Mouse (Mus musculus) cerebral cortex, adult 2 months (tissue): ENCODE data around the gene Pcbp1.

ENCODE experiments used
- WGBS: fragments of 180-500 bp; shearing (Covaris S2); methylation state at CpG from one replicate; pipeline ENCODE4 v1.1.7; 2018; 5-methylcytosine and 5-hydroxymethylcytosine counted together

Pcbp1 gene

GRCm38 (mm10) chr6:86526032-86526960, at the start of gene Pcbp1:
Pcbp1 (minus strand) TSS chr6:86526321.
- WGBS, result 1% methylated on average over 112 of the region's 120 CpGs

GRCm38 (mm10) chr6:86574495-86574894, 48.4 kb upstream of the Pcbp1 start:
- 91% methylated on average over 3 of the region's 3 CpGs for WGBS

- 66% methylated on average over 9 of the region's 9 CpGs for WGBS
Observed at GRCm38 (mm10) chr6:86570830-86571229, 44.7 kb upstream of the Pcbp1 start.

DNA sequence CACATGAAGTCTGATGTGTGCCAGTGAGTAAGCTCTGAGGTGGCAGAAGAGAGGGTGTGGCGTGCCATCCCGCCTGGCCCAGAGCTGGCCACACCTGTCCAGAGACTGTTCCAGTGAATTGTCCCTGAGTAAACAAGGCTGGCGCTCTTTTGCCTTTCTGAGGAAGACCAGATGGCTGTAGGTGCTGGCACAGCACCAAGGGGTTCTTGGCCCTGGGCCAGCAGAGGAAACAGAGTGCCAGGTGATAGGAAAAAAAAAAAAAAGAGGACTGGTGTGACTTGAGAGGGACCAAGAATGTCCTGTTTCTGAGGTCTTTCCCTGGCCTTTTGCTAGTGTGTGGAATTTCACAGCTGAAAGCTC, 43.3 kb upstream of the Pcbp1 start:
- 57% methylated on average over 3 of the region's 3 CpGs for WGBS

DNA sequence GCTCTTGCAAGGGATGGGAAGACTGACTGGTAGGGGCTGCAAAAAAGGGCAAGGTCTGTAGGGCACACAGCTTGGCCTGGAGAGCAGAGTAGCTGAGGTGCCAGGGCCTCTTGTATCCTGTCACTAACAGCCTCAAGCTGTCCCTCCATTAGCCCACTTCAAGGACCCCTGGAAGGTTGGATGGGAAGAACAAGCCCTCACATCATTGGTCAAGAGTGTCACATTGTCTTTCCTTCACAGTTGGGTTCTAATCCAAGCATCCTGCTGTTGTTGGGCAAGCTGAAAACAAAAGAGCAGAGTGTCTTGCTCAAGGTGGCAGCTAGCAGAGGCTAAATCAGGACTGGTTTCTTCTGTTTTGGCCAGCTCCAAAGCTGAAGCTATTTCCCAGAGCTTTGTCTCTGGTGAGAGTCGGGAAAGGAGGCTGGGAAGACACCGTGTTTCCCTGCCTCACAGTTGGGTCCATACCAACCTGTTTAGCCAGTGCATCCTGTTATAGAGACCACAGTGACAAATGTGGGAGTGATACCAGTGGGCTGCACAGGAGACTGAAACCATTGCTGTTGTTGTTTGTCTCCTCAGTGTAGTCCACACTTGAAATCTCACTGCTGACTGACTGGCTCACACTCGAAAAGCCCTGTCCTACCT, 42.8 kb upstream of the Pcbp1 start:
- 38% methylated on average over 3 of the region's 3 CpGs for WGBS

- WGBS, result 72% methylated on average over 2 of the region's 2 CpGs
Observed at GRCm38 (mm10) chr6:86565782-86566181, 39.7 kb upstream of the Pcbp1 start.

DNA sequence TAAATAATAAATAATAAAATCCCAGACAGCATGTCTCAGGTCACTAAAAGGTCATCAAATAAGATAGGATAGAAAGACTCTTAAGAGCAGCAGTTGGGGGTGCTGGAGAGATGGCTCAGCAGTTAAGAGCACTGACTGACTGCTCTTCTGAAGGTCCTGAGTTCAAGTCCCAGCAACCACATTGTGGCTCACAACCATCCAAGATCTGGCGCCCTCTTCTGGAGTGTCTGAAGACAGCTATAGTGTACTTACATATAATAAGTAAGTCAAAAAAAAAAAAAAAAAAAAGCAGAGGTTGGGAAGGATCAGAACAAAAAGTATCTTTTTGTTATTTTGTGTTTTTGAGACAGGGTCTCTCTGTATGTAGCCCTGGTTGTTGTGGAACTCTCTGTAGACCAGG, 31.1 kb upstream of the Pcbp1 start:
- WGBS, result 85% methylated on average over 1 of the region's 1 CpGs

- WGBS, result 83% methylated on average over 3 of the region's 3 CpGs
Observed at GRCm38 (mm10) chr6:86556345-86557058, 30.4 kb upstream of the Pcbp1 start.

DNA sequence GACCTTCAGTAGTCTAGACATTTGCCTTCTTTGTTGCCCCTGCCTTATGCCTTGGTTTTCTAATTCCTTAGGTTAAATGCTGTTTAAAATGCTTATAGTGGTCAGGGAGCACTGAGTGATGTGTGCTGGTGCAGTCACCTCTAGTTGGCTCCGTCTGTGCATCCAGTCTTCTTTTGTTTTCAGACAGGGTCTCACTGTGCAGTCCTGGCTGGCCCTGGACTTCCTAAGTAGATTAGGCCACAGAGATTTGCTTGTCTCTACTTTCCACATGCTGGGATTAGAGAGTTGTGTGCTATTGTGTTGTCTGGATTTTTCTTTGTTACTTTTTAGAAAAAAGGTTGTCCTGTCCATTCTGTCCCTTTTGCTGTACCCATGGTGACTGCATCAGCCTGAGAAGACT, 24.5 kb upstream of the Pcbp1 start:
- 68% methylated on average over 1 of the region's 1 CpGs for WGBS

- WGBS, result 90% methylated on average over 8 of the region's 8 CpGs
Observed at GRCm38 (mm10) chr6:86547880-86548367, 21.8 kb upstream of the Pcbp1 start.

- WGBS, result 98% methylated on average over 1 of the region's 1 CpGs
Observed at GRCm38 (mm10) chr6:86547228-86547755, 21.2 kb upstream of the Pcbp1 start.

DNA sequence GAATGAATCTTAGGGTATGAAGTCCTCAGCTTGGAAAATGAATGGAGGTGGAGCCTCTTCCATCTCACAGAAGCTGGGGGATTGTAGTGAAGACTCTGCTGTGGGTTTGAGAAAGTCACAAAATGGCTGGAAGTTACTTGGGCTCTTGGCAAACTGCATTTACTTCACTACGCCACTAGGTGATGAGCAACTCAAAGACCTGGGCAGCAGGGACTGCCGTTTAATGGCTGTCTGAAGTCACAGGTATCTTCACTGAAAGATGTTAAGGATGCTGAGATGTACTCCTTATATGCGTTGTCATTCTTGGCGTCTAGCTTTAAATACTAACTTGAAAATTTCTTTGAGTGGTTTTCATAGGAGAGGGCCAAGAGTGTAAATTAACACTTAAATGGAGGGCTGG, 19.1 kb upstream of the Pcbp1 start:
- WGBS, result 48% methylated on average over 4 of the region's 4 CpGs

GRCm38 (mm10) chr6:86543869-86544268, 17.7 kb upstream of the Pcbp1 start:
- 86% methylated on average over 3 of the region's 3 CpGs for WGBS

- WGBS, result 94% methylated on average over 13 of the region's 13 CpGs
Observed at GRCm38 (mm10) chr6:86543060-86543459, 16.9 kb upstream of the Pcbp1 start.

DNA sequence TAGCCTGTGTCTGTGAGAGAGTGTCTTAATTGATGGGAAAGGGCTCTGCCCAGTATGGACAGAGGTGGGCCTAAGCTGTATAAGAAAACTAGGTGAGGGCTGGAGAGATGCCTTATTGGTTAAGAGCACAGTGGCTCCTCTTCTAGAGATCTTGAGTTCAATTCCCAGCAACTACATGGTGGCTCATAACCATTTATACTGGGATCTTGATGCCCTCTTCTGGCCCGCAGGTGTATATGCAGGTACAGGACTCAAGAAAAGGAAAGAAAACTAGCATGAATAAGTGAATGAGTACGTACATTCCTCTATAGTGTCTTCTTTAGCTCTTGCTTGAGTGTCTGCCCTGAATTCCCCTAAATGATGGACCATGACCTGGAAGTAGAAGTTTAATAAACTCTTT, 15.5 kb upstream of the Pcbp1 start:
- WGBS, result 93% methylated on average over 2 of the region's 2 CpGs

DNA sequence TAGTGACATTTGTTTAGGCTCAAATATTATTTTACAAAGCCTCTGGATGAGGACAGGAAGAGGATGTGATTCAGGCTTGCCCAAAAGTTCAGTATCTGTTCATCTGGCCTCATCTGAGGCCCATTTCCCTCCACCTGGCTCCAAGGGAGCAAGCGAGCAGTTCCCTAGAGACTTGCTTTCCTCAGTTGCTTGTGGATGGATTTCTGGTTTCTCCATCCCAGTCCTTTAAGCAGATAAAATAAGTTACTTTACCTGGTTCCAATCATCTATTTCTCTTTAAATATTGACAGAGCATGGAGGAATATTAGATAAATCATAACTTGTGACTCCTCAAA, 2.3 kb upstream of the Pcbp1 start:
- WGBS, result 78% methylated on average over 1 of the region's 1 CpGs

GRCm38 (mm10) chr6:86527766-86528450, 1.8 kb upstream of the Pcbp1 start:
- 32% methylated on average over 2 of the region's 4 CpGs for WGBS

DNA sequence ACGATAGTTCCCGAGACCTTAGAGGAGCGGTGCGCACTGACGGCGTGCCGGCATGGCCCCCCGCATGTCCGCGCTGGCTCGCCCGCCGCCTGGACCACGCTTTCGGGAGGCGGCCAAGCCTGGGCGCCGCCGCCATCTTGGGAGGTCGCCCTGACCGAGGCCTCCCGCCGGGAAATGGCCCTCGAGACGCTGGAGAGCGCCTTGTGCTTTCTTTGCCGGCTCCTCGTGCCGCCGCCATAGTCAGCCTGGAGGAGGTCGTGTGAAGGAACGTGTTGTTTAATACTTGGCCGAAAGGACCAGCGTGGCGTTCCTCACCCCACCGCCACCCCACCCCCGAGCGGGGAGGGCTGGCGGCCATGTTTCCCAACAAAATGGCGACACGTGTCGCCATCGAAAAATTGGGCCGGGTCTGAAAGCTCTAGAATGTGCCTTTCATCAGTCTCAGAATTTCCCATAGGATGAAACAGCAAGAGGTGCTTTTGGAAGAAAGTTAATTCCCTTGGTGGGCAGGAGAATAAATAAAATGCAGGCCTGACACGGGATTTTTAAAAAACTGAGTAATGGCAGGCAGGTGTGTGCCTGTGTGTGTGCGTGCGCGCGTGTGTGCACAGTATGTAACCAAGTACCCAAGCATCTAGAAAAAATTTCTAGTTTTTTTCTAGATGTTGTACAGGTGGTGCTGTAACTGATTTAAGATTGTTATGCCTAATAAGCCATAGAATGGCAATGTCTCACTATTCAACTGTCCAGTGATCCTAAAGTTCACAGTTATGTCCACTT, 1.0 kb upstream of the Pcbp1 start:
- 3% methylated on average over 49 of the region's 49 CpGs for WGBS

DNA sequence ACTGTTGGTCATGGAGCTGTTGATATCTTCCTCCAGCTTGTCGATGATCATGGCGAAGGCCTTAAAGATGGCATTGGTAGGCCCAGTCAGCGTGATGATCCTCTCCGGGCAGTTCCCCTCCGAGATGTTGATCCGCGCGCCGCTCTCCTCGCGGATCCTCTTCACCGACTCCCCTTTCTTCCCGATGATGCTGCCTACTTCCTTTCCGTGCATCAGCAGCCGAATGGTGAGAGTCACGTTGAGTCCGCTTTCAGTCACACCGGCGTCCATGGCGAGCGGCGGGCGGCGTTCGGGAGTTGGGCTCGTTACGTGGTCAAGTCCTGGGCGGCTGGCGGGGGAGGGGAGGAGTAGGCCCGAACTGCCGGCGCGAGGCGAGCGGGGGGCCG, 482 bp downstream of the Pcbp1 start:
- WGBS, result under 1% methylated on average over 33 of the region's 36 CpGs

DNA sequence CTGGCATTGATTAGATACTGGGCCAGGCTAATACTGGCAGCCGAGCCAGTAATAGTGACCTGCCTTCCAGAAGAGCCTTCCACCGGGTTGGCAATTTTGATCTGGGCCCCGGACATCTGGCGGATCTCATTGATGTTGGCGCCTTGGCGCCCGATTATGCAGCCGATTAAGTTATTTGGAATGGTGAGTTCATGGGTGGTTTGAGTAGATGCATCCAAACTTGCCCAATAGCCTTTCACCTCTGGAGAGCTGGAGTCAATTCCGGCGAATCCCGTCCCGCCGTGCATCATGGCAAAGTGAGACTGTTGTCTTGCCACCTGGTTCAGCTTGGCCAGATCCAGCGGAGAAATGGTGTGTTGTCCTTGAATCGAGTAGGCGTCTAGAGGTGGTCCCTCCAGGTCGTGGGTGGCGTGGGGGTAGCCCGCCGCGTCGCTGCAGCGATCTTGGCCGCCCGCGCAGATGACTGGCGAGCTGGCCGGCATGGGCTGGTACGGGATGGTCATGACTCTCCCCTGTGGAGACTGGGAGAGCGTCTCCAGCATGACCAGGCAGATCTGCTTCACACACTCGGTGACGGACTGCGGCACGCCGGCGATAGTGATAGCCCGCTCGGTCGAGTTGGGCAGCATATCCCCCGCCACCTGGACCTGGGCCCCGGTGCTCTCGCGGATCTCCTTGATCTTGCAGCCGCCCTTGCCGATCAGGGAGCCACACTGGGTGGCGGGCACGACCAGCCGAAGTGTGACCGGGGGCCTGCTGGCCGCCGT, 1.1 kb downstream of the Pcbp1 start:
- under 1% methylated on average over 51 of the region's 51 CpGs for WGBS
